Mouse (Mus musculus) embryonic facial prominence, embryonic 12.5 days (tissue): ENCODE measurements around the gene Cmtm5. TPM values are rescaled to one million over a fixed set of nuclear protein-coding genes. Genes with fewer than 3 reads are reported as not detected.
"Not testable (repeated sequence)": the region's sequence is repeated elsewhere in the genome, so short reads cannot be mapped to it uniquely, and the experiment has no call there.

ENCODE experiments used
- ATAC-seq: fragments of 200-750 bp; cut with Nextera tagmentation; 2 replicates; pipeline ENCODE4 v1.8.0; 2017; ENCODE audit not compliant: insufficient number of reproducible peaks, insufficient read depth, low FRiP score, low TSS enrichment
- H3K27ac ChIP-seq: fragments of 300-500 bp; sonication (generic); 2 replicates; pipeline ENCODE4 v1.5.1; 2016; ENCODE audit warnings: mild to moderate bottlenecking
- H3K27me3 ChIP-seq: fragments of 300-500 bp; sonication (generic); 2 replicates; pipeline ENCODE4 v1.6.1; 2016; ENCODE audit warnings: mild to moderate bottlenecking, moderate library complexity
- H3K36me3 ChIP-seq: fragments of 300-500 bp; sonication (generic); 2 replicates; pipeline ENCODE4 v1.6.1; 2016; ENCODE audit warnings: mild to moderate bottlenecking
- H3K4me1 ChIP-seq: fragments of 300-500 bp; sonication (generic); 2 replicates; pipeline ENCODE4 v1.6.1; 2016
- H3K4me2 ChIP-seq: fragments of 300-500 bp; sonication (generic); replicated peaks from 2 replicates; pipeline ENCODE4 v1.6.1; 2016; ENCODE audit warnings: mild to moderate bottlenecking, moderate library complexity
- H3K4me3 ChIP-seq: fragments of 300-500 bp; sonication (generic); 2 replicates; pipeline ENCODE4 v1.5.1; 2016; ENCODE audit warnings: mild to moderate bottlenecking
- H3K9ac ChIP-seq: fragments of 300-500 bp; sonication (generic); 2 replicates; pipeline ENCODE4 v1.6.1; 2016; ENCODE audit warnings: mild to moderate bottlenecking, moderate library complexity
- H3K9me3 ChIP-seq: fragments of 300-500 bp; sonication (generic); 2 replicates; pipeline ENCODE4 v1.6.1; 2016; ENCODE audit warnings: mild to moderate bottlenecking, moderate library complexity
- WGBS: fragments of 180-500 bp; shearing (Covaris S2); methylation state at CpG from one replicate; pipeline ENCODE4 v1.1.7; 2016; 5-methylcytosine and 5-hydroxymethylcytosine counted together
- polyA plus RNA-seq: library from polyadenylated mRNA; unstranded; fragments of >200 nt; fragmentation: Nextera tagmentation; extraction: Ambion mirVana; gene quantifications from 2 replicates; pipeline ENCODE4 v1.2.1, GENCODE M21; 2016

Cmtm5 gene
- polyA plus RNA-seq, 1 experiment from 2014 or later: 6.2 TPM

- 51% methylated on average over 12 of the region's 12 CpGs for WGBS
- Histone ChIP-seq H3K9me3 (no peaks in the 10 kb centered on the region), H3K9ac (no peak overlapping the region), H3K27me3 (no peaks in the 10 kb centered on the region), H3K36me3 (no peaks in the 10 kb centered on the region), H3K4me3 (no peak overlapping the region), H3K27ac (no peak overlapping the region), H3K4me1 (no peaks in the 10 kb centered on the region), H3K4me2 (no peak overlapping the region)
- ATAC-seq: no peak
Observed at GRCm38 (mm10) chr14:54950493-54950892, 14.4 kb downstream of the Cmtm5 start.

- Histone ChIP-seq H3K27ac (no peak overlapping the region), H3K36me3 (no peaks in the 10 kb centered on the region), H3K4me2 (no peak overlapping the region), H3K4me3 (no peak overlapping the region), H3K4me1 (no peaks in the 10 kb centered on the region), H3K9me3 (no peaks in the 10 kb centered on the region), H3K9ac (no peak overlapping the region), H3K27me3 (no peaks in the 10 kb centered on the region)
- ATAC-seq: no peak
- 85% methylated on average over 6 of the region's 6 CpGs for WGBS
Observed at GRCm38 (mm10) chr14:54951587-54951986, 15.5 kb downstream of the Cmtm5 start.

- Histone ChIP-seq H3K9me3 (no peaks in the 10 kb centered on the region), H3K4me2 (no peak overlapping the region), H3K4me3 (no peak overlapping the region), H3K27me3 (no peaks in the 10 kb centered on the region), H3K36me3 (no peaks in the 10 kb centered on the region), H3K4me1 (no peaks in the 10 kb centered on the region), H3K9ac (no peak overlapping the region), H3K27ac (no peak overlapping the region)
- 92% methylated on average over 8 of the region's 8 CpGs for WGBS
- no peak for ATAC-seq
Observed at GRCm38 (mm10) chr14:54953664-54954206, 17.7 kb downstream of the Cmtm5 start.

GRCm38 (mm10) chr14:54954474-54954873 lies 18.4 kb downstream of the Cmtm5 start:
- Histone ChIP-seq H3K27ac (no peak overlapping the region), H3K4me3 (no peak overlapping the region), H3K4me1 (no peaks in the 10 kb centered on the region), H3K36me3 (no peaks in the 10 kb centered on the region), H3K4me2 (no peak overlapping the region), H3K27me3 (no peaks in the 10 kb centered on the region), H3K9ac (no peak overlapping the region), H3K9me3 (no peaks in the 10 kb centered on the region)
- 57% methylated on average over 3 of the region's 3 CpGs for WGBS
- no peak for ATAC-seq

- Histone ChIP-seq H3K9me3 (no peaks in the 10 kb centered on the region), H3K4me1 (no peaks in the 10 kb centered on the region), H3K4me2 (no peak overlapping the region), H3K9ac (no peak overlapping the region), H3K36me3 (no peaks in the 10 kb centered on the region), H3K27ac (no peak overlapping the region), H3K4me3 (no peak overlapping the region), H3K27me3 (no peaks in the 10 kb centered on the region)
- no peak for ATAC-seq
- WGBS: 86% methylated on average over 3 of the region's 3 CpGs
Observed at GRCm38 (mm10) chr14:54955481-54955880, 19.4 kb downstream of the Cmtm5 start.

- H3K27ac ChIP-seq: no peak overlapping the region
- H3K27me3 ChIP-seq: no peaks in the 10 kb centered on the region
- H3K4me2 ChIP-seq: no peak overlapping the region
- no peak overlapping the region for H3K9ac ChIP-seq
- no peaks in the 10 kb centered on the region for H3K9me3 ChIP-seq
- WGBS: 87% methylated on average over 9 of the region's 9 CpGs
- H3K36me3 ChIP-seq: no peaks in the 10 kb centered on the region
- no peaks in the 10 kb centered on the region for H3K4me1 ChIP-seq
- no peak overlapping the region for H3K4me3 ChIP-seq
- ATAC-seq: no peak
Observed at GRCm38 (mm10) chr14:54956533-54956932, 20.5 kb downstream of the Cmtm5 start.

GRCm38 (mm10) chr14:54958503-54958902 lies 22.4 kb downstream of the Cmtm5 start:
- Histone ChIP-seq H3K9me3 (no peaks in the 10 kb centered on the region), H3K4me3 (no peak overlapping the region), H3K36me3 (no peaks in the 10 kb centered on the region), H3K9ac (no peak overlapping the region), H3K4me1 (no peaks in the 10 kb centered on the region), H3K27me3 (no peaks in the 10 kb centered on the region), H3K27ac (no peak overlapping the region), H3K4me2 (no peak overlapping the region)
- 83% methylated on average over 4 of the region's 4 CpGs for WGBS
- ATAC-seq: no peak

- Histone ChIP-seq H3K4me1 (no peaks in the 10 kb centered on the region), H3K9ac (no peak overlapping the region), H3K4me2 (no peak overlapping the region), H3K27ac (no peak overlapping the region), H3K9me3 (no peaks in the 10 kb centered on the region), H3K4me3 (no peak overlapping the region), H3K27me3 (no peaks in the 10 kb centered on the region), H3K36me3 (no peaks in the 10 kb centered on the region)
- 93% methylated on average over 3 of the region's 3 CpGs for WGBS
- ATAC-seq: no peak
Observed at GRCm38 (mm10) chr14:54959197-54959596, 23.1 kb downstream of the Cmtm5 start.

- H3K27me3 ChIP-seq, H3K4me1 ChIP-seq, H3K36me3 ChIP-seq, H3K9me3 ChIP-seq, H3K4me2 ChIP-seq, H3K27ac ChIP-seq, H3K9ac ChIP-seq, H3K4me3 ChIP-seq: not testable (repeated sequence)
- 89% methylated on average over 12 of the region's 12 CpGs for WGBS
- ATAC-seq: peak; percentile 54; the same call in 1 of the 2 replicates
Observed at GRCm38 (mm10) chr14:54959853-54960613, 24.0 kb downstream of the Cmtm5 start.

GRCm38 (mm10) chr14:54960769-54961168 lies 24.7 kb downstream of the Cmtm5 start:
- H3K4me2 ChIP-seq: no peak overlapping the region
- H3K4me3 ChIP-seq: no peak overlapping the region
- WGBS: 68% methylated on average over 10 of the region's 10 CpGs
- H3K4me1 ChIP-seq: no peaks in the 10 kb centered on the region
- H3K27me3 ChIP-seq: no peaks in the 10 kb centered on the region
- H3K27ac ChIP-seq: no peak overlapping the region
- no peaks in the 10 kb centered on the region for H3K9me3 ChIP-seq
- no peak overlapping the region for H3K9ac ChIP-seq
- ATAC-seq: no peak; the same call in 1 of the 2 replicates
- no peaks in the 10 kb centered on the region for H3K36me3 ChIP-seq

- no peaks in the 10 kb centered on the region for H3K36me3 ChIP-seq
- H3K27ac ChIP-seq: no peak overlapping the region
- H3K4me3 ChIP-seq: no peak overlapping the region
- H3K9me3 ChIP-seq: no peaks in the 10 kb centered on the region
- H3K4me2 ChIP-seq: no peak overlapping the region
- WGBS: 73% methylated on average over 5 of the region's 5 CpGs
- no peak for ATAC-seq
- H3K4me1 ChIP-seq: no peaks in the 10 kb centered on the region
- no peak overlapping the region for H3K9ac ChIP-seq
- H3K27me3 ChIP-seq: no peaks in the 10 kb centered on the region
Observed at GRCm38 (mm10) chr14:54961487-54961886, 25.4 kb downstream of the Cmtm5 start.

- Histone ChIP-seq H3K36me3 (no peaks in the 10 kb centered on the region), H3K9ac (no peak overlapping the region), H3K4me2 (no peak overlapping the region), H3K27me3 (no peaks in the 10 kb centered on the region), H3K9me3 (no peaks in the 10 kb centered on the region), H3K4me1 (no peaks in the 10 kb centered on the region), H3K27ac (no peak overlapping the region), H3K4me3 (no peak overlapping the region)
- no peak for ATAC-seq
- 80% methylated on average over 7 of the region's 7 CpGs for WGBS
Observed at GRCm38 (mm10) chr14:54962714-54963113, 26.7 kb downstream of the Cmtm5 start.
